Mouse (Mus musculus): Measurements from ENCODE around the gene Gamt.
"Not testable (repeated sequence)": the region's sequence is repeated elsewhere in the genome, so short reads cannot be mapped to it uniquely, and the experiment has no call there.

The Gamt gene

DNA sequence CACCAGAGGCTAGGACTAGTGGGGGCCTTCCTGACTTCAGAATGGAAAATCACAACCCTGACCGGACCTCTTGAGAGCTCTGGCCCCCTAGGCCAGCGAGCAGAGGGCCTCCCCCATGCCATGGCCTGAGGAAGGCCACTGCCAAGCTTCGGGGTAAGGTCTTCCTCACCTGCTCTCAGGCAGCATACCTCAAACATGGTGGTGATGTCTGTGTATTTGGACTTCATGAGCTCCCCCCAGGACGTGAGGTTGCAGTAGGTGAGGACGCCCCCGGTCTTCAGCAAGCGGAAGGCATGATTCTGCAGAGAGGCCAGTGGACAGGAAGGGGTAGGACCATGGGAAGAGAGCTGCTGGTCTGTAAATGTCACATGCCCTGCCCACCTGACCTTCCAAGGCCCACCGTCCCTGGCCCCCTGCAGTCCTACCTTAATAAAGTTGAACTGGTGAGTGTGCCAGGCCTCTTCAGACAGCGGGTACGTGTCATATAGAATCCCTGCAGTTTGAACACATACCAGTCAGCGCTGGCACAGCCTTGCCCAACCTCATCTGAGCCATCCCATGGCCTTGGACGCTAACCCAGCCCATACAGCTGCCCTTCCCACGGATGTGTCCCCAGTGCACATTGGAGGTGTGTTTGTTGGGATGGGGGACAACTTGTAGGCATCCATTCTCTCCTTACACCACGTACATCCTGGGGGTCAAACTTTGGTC lies 1.9 kb downstream of the Gamt start:
- DNase-seq (ENCODE audit: low spot score): no peak

DNA sequence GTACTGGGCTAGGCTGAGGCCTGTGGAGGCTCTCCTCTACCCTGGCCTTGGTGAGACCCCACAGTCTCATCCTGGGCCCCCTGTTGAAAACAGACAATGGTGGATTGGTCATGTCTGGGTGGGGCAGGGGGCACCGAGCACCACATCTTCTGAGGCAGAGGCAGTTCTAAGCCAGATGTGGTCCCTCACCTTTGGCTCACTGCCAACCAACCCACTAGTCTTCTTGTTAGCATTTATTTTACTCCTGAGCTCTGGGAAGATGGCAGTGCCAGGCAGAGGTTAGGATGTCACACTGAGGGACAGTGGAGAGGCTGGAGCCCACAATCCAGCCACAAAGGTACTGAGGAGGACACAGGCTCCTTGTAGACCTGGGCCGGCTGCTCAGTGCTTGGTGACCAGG lies 2.9 kb downstream of the Gamt start:
- DNase-seq (ENCODE audit: low spot score): no peak

DNA sequence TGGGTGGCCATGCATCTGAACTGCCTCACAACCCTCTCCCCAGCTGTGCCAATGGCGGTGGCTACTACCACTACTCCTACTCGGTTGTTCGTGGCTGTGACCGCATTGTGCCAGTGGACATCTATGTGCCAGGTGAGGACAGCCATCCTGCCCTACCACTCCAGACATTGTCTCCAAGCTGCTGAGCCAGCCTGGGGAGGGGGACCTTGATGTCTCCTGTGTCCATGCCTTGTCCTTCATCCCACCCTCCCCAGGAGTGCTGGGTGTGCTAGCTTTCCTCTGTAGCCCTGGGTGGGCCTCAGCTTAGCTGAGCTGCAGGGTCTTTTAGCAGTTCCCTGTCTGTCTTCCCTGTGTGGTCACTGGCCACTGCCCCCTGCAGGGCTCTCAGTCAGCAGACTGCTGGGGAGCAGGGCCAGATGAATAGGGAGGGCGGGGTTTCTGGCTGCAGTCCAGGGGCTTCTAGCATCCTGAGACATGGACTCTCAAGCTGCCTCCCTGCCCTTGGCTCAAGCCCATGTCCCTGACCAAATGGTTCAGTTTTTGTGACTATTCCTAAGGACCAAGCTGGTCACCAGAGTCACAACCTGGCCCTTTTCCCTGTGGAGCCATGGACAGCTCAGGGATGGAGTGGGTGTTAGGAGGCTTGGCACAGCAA lies 4.8 kb downstream of the Gamt start:
- no peak for DNase-seq (ENCODE audit: low spot score)

DNA sequence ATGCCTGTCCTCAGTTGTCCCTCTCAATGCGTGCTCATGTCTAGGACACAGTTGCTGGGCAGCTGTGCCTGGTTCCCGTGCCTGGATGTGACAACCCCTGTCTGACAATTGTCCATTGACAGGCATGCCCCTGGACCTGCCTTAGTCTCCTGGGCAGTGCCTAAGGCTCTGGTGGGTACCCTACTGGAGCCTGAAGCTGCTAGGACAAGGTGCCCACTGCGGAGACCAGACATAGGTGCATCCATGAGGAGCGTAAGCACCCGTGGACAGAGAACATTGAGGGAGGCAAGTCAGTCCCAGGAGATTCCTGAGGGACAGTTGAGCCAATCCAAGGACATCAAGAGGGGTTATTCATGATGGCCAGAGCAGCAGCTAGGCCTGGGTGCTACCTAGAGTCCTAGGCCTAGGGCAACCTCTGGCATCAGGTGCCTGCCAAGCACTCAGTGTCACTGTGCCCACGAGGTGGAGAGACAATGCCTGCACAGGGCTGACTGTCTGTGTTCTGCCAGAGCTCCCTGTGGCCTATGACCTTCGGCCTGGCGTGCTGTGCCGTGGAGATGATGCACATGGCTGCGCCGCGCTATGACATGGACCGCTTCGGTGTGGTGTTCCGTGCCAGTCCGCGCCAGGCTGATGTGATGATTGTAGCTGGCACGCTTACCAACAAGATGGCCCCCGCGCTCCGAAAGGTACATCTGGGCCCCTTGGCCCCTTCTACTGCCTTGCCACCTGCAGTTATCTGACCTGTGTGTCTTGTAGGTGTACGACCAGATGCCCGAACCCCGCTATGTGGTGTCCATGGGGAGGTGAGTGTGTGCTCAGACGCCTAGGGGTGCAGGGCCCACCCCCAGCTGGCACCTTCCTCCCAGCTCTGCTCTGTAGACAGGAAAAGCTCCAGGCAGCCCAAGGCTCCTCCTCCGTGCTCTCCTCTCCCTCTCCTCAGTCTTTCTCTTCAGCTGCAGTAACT lies 6.2 kb downstream of the Gamt start:
- no peak for DNase-seq (ENCODE audit: low spot score)

DNA sequence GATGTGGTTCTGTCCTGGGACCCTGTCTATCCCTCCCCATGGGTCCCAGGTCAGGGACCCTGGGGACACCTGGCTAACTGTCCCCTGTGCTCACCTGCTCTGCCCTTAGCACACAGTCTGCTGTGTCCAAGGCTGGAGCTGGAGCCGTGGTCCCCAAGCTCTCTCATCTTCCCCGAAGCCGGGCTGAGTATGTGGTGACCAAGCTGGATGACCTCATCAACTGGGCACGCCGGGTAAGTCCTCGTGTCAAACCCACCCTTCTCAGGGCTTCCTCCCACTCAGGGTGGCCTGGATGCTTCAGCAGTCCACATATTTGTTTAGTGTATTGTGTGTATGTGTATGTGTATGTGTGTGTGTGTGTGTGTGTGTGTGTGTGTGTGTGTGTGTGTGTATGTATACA lies 7.3 kb downstream of the Gamt start:
- no peak for DNase-seq (ENCODE audit: low spot score)

DNA sequence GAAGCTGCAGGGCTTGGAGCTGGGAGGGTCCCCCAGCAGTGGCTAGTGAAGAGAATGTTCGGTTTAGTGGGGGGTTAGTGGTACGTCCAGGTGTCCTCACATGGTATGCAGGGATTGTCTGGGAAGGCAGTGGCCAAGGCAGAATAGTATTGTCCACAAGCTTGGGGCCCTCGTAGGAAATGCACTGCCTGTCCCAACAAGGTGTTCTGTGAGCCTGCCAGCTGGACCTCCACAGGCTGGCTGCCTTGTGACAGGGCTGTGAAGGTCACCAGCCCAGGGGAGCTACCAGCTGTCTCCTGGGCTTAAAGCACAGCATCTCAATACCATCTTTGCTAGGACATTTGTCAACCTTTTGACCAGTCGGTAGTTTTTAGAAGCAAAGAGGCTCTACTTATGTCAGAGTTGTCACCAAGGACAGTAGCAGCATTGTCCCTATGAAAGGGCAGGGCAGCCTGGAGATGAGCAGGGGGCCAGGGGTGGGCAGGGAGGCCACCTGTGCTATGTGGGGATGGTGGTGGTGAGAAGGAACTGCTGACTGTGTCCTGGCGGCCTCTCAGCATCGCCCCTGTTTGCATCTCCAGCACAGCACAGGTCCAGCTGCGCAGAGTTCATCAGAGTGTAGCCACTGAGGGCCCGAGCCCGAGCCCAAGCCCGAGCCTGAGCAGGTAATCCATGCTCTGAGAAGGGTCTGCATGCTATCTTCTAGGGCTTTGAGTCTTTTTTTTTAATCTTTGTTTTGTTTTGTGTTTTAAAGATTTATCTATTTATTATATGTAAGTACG lies 8.1 kb downstream of the Gamt start:
- DNase-seq (ENCODE audit: low spot score): no peak

DNA sequence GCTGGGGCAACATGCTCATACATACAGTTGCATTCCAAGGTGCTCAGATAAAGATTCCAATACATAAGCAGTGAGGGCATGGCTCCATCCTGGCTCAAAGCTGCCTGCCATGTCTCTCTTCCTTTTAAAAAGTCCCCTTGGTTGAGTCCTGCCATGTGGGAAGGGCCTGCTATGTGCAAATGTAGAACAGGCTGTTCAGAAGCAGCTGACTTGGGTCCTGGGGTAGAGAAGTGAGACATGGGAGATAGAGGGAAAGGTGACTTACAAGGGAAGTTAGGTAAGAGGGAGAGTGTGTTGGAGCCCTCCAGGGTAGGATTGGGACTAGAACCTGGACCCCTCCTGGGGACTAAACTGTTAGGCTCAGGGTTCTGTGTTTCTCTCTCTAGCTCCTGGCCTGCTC lies 8.8 kb downstream of the Gamt start:
- DNase-seq (ENCODE audit: low spot score): no peak

DNA sequence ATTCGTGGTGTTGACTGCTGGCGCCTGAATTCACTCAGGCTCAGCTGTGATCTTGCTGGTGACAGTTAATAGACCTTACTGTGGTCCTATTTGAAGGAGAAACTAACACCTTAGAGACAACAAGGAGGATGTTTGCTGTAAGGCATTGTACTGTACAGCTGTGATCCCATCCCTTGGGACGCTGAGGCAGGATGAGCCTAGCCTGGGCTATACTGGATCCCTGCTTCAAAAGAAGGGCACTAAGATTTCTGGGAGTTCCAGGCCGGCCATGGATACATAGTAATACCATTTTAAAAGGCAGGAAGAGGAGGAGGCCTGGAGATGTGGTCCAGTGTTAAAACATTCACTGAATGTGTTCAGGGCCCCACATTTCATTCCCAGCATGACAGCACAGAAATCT lies 10.2 kb downstream of the Gamt start:
- no peak for DNase-seq (ENCODE audit: low spot score)

DNA sequence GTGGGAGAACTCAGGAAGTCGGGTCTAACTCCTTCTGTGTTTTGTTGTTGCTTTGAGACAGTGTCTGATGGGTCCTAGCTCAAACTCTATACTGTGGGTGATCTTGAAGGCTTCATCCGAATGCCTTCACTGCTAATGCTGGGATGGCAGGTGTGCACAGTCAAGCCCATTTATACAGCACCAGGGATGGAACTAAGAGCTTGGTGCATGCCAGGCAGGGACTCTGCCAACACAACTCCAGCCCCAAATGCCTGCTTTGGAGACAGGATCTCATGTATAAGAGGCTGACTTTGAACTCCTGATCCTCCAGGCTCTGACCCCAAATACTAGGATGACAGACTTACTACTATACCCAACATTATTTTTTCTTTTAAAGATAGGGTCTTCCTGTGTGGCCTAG lies 10.8 kb downstream of the Gamt start:
- no peak for DNase-seq (ENCODE audit: low spot score)

DNA sequence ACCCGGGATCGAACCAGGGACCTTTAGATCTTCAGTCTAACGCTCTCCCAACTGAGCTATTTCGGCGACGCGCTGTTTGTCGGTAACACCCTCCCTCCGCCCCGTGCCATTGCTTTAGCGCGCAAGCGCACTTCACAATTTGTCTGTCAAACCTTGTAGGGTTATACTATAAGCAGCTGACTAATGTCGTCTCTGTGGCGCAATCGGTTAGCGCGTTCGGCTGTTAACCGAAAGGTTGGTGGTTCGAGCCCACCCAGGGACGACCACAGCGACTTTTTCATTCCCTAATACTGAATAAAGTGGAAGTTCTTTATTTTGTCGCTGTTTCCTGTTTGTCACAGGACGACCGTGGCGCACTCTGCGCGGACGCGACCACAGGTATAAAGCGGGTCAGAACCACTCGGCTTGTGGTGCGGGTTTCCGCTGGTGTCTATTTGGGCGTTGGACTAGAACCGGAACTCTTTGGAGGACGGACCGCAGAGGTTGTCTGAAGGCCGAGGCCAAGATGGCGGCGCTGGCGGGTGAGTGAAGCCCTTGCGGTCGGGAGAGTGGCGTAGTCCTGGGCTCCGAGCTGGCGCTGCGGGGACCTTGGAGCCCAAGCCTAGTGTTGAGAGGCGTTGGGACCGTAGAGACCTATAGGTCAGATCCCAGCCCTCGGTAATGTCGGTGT lies 11.7 kb downstream of the Gamt start, which contains the start of gene Ndufs7:
Ndufs7 (plus strand) TSS at position 151 of the 670 bp plus-strand sequence.
- peak; percentile 98 for DNase-seq (ENCODE audit: low spot score)

DNA sequence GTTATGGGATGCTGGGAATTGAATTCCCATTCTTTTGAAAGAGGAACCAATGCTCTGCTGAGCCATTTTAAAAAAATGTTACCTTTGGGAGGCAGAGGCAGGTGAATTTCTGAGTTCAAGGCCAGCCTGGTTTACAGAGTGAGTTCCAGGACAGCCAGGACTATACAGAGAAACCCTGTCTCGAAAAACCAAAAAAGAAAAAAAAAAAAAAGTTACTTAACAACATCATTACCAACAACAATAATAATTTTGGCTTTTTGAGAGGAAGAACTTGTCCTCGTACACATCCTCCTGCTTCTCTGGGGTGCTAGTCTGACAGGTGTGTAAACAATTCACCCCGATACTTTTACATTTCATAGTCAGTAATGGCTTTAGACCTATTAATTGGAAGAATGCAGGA lies 12.4 kb downstream of the Gamt start:
- DNase-seq (ENCODE audit: low spot score): not testable (repeated sequence)

DNA sequence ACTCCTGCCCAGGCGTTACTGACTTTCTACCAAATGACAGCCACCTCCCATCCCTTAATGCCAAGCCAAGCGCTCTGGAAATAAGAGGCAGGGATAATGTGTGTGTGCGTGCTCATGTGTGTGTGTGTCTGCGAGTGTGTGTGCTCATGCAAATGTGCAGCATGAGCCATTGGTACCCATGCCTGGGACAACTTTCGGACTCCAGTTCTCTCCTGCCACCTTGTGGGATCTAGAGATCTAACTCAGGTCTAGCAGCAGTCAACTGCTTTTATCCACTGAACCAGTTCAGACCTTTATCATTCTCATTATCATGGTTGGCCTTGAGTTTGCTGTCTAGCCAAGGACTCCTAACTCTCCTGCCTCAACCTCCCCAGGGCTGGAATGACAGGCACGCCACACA lies 13.0 kb downstream of the Gamt start:
- peak; percentile 63 for DNase-seq (ENCODE audit: low spot score)

DNA sequence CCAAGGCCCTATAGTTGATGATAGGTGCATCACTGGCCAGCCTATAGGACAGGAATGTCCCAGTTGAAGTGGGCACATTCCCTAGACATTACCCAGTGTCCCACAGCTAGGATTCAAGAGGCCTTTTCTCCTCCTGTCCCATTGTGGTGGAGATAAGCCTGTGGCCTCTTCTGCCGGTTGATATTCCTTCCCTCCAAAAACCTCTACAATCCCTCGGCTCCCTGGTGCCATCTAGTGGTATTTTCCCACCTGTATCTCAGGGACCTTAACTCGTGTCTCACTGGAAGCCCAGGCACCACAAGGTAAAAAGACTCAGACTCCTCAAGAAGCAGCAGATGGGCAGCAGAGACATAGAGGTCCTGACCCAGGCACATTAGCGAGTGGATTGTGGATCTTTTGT lies 15.2 kb downstream of the Gamt start:
- peak; percentile 96 for DNase-seq (ENCODE audit: low spot score)

DNA sequence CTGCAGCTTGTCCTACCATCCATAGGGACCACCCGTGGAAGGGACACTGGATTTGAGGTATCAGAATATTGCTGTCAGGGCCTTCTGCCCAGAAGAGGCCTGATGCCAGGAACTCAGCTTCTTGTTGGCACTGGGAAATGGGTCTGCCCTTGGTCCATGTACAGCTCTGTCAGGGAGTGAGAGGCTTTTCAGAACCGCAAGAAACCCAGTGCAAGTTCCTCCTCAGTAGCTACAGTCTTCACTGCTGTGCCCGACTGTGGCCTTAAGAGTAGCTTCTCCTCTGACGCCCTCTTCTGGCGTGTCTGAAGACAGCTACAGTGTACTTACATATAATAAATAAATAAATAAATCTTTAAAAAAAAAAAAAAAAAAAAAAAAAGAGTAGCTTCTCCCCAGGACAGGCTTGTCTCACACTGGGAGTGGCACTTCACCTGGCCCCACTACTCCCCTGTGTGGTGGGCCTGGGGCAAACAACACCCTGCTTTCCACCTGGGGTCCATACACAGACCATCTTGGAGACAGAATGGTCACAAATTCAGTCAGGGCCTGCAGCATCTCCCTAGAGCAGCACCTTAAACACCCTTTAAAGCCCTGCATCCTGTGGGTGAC lies 15.9 kb downstream of the Gamt start:
- DNase-seq (ENCODE audit: low spot score): peak; percentile 78

DNA sequence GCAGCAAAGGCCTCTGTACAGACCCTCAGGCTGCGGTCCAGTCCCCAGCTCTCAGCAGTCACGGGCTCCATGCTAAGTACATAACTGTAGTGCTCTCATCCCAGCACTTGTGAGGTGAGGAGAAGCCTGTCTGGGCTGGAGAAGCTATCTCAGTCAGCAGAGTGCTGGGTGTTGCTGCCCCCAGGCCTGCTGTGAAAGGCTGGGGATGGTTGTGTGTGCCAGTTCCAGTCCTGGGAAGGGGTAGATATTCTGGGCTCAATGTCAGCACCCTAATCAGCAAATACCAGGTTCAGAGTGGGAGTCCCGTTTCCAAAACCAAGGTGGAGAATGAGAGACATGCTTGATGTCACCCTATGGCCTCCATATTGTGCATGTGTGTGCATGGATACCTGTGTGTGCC lies 18.2 kb downstream of the Gamt start:
- no peak for DNase-seq (ENCODE audit: low spot score)

DNA sequence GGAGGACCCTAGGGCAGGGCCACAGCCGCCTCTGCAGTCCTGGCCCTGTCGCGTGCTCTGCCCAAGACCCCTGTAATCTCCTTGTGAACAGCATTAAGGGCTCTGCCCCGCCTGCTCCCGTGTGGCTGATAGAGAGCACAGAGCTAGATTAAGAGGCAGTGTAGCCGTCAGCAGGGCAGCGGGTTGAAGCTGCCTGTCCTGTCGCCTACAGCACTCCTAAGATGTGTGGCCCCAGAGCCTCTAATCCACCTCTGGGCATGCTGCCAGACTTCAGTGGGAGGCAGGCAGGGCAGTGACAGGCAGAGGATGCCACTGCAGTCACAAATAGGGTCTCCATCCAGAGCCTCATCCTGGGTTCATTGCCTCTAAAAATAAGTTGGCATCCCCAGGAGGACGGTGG lies 18.7 kb downstream of the Gamt start:
- no peak for DNase-seq (ENCODE audit: low spot score)

DNA sequence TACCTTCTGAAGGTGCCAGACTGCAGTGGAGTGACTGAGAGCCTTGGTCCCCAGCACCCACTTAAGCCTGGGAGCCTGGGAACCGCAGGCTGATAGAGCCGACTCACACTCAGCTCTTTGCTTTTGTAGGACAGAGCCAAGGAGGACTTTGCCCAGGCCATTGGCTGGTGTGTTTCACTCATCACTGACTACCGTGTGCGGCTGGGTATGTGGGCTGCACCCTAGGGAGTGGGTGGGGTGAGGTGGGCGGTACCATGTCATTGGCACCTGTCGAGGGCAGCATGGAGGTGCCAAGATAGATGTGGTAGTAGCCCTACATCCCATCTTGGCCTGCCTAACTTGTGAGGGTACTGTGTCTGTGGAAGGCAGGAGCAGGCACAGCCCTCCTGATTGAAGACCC lies 21.0 kb downstream of the Gamt start:
- no peak for DNase-seq (ENCODE audit: low spot score)

DNA sequence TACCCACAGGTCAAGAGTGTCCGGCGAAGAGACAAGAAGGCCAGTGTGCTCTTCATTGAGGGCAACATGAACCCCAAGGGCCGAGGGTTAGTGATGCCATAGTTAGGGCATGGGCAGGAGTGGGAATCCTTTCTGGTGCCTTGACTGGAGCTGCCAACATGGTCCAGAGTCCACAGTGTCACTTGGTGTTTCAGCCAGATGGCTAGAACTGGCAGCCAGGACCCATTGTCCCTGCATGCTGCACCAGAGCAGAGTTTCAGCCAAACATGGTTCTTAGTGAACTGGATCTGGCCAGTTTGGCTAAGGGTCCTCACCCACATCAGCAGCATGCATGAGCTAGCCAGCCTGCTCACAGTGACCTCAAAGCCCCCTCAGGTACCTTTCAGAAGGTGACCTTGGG lies 22.5 kb downstream of the Gamt start:
- DNase-seq (ENCODE audit: low spot score): no peak

DNA sequence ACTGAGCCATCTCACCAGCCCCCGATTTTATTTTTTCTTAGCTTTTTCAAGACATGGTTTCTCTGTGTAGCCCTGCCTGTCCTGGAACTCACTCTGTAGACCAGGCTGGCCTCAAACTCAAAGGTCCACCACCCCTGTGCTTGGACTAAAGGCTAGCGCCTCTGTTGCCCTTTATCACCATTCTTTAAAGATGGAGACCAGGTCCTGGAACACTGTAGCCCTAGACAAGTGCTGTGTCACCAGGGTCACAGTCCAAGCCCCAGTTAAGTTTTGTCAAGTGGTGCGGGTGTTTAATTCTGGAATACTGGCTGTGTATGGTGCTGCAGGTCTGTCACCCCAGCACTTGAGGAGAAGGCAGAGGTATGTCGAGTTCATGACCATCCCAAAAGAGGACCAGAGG lies 23.8 kb downstream of the Gamt start:
- no peak for DNase-seq (ENCODE audit: low spot score)

DNA sequence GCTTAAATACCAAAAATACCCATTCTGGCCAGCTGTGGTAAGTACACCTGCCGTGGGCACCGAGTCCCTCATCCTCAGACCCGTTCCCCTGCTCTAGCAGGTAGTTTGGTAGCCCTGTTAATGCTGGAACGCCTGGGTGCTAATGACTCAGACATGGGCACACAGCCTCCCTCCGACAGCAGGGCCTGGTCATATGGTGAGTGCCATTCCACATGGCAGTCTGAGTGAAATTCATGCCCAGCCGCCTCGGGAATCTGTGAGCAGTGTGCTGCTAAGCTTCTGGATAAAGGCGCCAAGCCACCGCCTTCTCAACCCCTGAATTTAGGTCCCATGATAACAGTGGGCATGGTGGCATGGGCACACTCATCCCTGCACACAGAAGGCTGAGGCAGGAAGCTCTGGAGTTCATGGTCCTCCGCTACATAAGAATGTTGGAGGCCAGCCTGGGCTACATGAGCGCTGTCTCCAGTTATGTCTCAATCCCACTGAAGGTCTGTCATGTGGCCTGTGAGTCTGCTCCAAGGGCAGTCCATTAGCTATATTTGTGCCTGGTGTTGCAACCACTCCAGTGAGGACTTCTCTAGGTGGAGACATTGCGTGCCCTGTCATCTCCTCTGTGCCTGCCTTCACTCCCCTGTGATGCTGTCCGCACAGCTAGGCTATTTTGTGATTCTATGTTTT lies 24.5 kb downstream of the Gamt start:
- no peak for DNase-seq (ENCODE audit: low spot score)

Data from retina, embryonic 14.5 days (tissue).